Mouse (Mus musculus) skeletal muscle tissue, adult 2 months (tissue): ENCODE measurements at regions not wholly inside any gene's neighbourhood (a gene's known extent, or its start where the extent isn't known, plus 50 kb on each side); places are given as distances from the start of the nearest gene placed in this dataset.

Source experiments
- DNase-seq: peaks from one replicate; pipeline ENCODE4 v3.0.0-alpha.2; 2012; ENCODE audit warnings: low read depth, low spot score

DNA sequence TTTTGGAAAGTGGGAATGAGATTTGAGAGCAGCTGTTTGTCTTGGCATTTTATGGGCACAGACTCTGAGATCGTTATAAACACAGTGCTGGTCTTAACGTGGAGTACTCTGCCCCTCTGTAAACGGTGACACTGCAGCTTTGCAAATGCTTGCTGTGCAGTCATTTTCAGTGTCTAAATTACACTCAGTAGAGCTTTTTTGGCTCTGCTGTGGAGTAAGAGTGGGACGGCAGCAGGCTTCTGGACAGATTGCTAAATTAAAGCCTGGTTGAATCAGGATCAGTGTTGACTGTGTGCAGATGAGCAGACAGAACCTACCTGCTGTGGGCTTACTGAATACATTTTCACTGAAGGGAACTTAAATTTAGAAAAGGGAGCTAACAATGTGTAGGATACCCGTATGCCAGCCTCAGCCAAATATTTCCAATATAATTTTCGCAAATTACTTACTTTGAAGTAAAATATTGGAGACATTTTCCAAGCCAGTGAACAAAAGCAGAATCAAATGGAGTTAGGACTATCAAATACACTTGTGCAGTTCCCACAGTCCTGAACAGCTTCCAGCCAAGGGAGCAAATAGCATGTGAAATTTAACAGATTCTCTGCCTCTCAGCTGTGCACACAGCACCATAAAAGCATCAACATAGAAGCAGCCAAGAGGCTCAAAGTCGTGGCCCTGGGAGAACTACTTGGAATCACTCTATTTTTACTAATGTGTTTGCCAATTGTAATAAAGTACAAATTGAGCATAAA is 148.1 kb upstream of the Stac start:
- DNase-seq: no peak

DNA sequence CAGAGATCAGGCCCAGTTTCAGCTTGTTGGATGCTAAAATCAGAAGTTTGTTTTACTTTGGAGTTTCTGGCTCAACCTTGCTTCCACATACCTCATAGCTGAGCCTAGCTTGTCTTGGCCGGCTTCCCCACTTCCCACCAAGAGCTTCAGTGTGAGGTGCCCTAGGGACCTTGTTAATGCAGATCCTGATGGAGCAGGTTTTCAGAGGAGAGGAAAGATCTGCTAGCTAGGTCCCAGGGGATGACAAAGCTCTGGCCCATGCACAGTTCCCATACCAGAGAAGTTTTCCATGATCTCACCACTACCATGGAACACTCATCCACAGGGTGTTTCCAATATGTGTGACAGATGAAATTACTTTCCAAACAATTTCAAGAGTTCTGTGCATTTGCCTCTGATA is 131.9 kb upstream of the Stac start:
- DNase-seq: peak; percentile 23

DNA sequence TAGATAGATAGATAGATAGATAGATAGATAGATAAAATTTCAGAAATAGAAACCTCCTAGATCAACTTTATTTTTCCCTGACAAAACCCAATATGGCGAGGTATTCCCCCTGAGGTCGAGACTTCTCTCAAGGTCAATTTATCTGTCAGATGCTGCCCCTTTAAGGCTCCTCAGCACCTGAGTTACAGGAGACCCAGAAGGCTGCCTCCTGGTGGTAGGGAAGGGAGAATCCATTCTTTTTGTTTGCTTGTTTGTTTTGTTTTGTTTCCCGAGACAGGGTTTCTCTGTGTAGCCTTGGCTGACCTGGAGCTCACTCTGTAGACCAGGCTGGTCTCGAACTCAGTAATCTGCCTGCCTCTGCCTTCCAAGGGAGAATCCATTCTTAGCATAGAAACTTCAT is 127.3 kb upstream of the Stac start:
- no peak for DNase-seq

DNA sequence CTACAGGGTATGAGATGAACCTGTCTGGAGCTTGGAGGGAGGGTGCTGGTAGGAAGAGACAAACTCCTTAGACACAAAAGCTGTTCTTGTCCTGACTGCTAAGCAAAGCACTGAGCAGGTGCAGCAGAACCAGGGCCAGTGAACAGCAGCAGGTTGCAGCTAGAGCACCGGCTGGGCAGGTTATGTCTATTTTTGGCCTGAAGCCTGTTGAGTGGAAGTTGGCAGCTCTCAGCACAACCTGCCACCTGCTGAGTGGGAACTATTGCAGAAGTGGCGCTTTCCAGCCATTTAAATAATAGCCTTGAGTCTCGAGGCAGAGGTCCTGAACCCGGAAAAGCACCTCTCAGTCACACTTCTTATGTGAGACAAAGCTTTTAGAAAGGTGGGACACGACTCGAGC is 114.8 kb upstream of the Stac start:
- DNase-seq: no peak

DNA sequence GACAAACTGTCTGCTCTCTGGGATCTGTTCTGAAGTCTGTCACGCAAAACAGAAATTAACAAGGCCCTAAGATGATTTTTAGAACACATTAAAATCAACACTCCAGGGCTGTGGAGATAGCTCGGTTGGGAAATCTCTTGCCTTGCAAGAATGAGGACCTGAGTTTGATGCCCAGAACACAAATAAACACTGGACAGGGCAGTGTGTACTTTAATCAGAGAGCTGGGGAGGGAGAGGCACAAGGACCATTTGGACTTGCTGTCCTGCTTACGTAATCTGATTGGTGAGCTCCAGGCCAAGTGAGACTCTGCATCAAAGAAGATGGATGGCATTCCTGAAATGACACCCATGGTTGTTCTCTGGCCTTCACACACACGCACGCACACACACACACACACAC is 111.2 kb upstream of the Stac start:
- no peak for DNase-seq

DNA sequence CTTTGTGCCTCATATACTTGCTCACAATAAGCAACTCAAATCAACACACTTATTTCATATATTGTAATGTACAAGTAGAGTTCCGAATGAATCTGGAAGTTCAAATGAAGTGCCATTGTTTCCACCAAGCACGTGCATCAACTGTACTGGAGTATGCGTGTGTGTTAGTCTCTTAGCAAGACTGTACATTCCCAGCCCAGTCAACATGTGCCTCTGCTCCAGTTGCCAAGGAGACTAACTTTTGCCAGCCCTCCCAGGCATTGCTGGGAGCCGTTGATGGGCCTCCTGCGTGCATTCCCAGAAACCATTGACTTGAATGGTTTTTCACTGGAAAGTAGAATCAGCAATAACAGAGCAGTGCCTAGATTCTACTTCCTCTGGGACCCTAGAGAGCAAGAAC is 110.7 kb upstream of the Stac start:
- no peak for DNase-seq

DNA sequence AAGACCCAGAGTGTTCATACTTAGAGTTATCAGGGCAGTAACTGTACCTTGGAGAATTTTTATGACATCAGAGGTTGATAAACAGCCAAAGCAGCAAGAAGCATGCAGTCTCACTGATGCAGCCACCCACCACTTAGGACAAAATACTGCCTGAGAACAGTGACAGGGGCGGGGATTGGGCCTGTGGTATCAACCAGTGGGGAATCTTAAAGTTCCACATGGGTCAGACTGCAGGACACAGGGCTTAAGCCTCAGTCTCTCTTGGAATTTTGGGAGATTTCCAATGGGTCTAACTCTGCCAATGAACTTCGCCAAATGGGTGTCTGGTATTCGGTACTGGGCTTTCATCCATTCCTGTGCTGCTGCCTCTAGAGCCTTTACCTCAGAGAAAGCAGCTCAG is 88.8 kb upstream of the Stac start:
- DNase-seq: no peak

DNA sequence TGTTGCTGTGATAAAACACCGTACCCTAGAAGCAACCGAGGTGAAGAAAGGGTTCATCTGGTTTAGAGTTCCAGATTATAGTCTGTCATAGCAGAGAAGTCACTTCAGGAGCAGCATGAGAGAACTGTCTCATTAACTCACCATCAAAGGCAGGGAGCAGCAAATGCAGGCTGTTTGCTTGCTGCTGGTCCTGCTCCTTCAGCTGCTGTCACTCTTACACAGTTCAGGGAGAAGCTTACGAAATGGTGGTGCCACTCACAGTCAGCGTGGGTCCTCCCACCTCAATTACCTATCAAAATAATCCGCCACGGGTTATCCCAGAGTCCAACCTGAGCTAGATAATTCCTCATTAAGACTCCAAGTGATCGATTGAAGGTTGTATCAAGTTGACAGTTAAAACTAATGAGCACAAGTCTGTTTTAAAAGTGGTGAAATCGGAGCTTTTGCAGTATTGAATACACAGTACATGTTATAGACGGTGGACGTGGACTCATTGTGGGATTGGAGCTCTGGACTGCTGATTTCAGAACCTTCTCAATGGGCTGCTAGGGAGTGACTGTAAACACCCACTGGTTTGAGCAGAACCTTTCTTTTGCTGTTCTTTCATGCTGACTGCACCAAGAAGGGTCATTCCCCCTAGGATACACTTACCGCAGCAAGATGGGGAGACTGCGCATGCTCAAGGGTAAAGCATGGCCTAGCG is 87.4 kb upstream of the Stac start:
- DNase-seq: no peak

DNA sequence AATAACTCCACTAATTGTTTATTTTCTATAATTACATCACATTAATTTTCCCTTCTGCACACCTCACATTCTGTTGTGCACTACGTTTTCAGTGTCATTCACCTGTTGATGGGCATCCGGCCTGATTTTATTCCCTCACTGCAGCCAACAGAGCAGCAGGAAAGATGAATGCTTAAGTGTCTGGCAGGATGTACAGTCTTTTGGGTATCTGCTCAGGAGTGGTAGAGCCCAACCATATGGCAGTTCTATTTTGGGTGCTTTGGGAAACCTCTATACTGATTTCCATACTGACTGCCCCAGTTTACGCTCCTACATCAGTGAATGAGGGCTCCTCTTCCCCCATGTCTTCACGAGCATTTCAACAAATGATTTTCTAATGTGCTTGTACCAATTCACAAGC is 84.1 kb upstream of the Stac start:
- no peak for DNase-seq

DNA sequence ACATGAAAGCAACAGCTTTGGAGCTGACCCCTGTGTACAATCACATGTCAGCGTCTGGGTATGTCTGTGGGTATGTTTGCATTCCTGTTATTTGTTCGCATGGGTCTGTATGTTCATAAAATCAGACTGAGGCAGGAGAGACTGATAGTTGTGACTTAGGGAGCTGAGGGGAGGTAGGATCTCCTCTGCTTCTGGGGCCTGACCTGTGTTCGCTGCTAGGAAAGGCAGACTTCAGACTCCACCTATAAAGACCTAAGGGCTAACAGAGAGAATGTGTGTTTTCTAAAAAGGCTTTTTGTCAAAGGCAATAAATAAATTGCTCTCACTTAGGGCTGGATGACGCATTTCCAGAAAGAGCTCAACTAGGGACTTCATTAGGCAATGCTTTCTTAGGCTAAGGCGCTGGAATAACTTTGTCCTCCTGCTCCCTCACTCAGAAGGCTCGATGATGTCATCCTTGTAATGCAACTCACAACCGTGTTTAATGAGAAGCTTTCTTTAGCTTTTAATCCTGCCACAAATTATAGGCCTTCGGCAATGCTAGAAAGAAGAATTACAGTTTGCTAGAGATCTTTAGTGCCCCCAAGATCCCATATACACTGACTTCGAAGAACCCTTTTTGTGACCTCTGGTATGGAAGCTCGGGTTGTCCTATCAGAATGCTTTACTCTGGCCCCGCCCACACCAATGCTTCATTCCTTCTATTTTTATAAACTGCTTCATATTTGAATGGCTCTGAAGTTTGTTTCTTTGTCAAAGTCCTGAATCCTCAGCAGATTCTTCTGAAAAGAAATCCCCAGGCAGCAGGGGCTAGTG is 72.7 kb upstream of the Stac start:
- DNase-seq: no peak

DNA sequence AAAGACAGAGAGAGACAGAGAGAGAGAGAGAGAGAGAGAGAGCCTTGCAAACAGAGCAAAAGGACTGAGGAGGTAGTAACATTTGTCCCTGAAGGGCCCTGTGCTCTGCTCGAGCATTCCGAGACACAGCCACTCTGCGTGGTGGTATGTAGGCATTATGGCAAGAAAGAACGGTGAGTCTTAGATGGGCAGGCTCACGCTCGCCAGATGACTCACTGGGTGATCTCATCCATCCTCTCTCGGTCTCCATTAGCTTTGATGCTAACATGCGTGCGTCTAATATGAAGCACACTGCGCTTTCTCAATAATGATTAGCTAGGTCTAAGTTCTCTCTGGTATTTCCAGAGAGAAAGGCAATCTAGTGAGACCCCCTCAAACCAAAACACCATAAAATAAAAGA is 65.1 kb upstream of the Stac start:
- no peak for DNase-seq

DNA sequence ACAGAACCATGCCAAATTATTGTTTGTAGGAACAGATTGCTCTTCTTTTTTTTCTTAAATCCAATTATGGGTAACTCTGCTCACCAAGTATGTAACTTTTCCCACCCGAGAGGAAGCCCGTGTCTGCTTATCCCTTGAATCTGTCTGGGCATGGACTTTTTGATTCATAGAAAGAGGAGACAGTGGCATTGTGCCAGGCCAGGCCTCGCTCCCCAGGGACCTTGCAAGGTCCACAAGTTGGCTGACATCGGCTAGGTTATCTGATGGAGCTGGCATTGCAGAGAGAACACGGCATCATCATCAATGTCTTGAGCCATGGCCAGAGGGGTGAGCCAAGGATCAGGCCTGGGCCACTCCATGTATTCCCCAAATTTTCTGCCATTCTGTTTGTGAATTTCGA is 56.0 kb upstream of the Stac start:
- no peak for DNase-seq

DNA sequence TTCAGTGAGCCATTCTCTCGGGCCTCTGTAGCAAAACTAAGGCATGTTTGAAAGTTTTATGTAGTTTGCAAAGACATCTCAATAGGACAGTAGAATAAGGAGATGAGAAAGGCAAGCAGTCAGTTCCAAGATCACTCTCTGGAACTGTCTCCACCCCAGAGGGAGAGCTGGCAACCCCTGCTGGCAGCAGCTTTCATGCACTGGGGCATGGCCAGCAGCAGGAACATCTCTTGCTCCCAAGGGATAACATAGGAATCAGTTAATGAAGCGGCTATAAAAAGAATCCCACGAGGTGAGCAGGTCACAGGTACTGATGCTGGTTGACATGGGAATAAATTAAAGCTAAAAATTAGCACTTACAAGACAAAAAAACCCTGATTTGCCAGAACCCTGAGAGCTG is 55.1 kb upstream of the Stac start:
- no peak for DNase-seq
